Mouse (Mus musculus): ENCODE measurements around the gene Celf3. TPM values are rescaled to one million over a fixed set of nuclear protein-coding genes. Genes with fewer than 3 reads are reported as not detected.
A peak's percentile ranks its signal among the peaks of the same experiment; 100 is the strongest.

The Celf3 gene
- polyA plus RNA-seq, 1 experiment from 2014 or later, result 210 TPM

DNA sequence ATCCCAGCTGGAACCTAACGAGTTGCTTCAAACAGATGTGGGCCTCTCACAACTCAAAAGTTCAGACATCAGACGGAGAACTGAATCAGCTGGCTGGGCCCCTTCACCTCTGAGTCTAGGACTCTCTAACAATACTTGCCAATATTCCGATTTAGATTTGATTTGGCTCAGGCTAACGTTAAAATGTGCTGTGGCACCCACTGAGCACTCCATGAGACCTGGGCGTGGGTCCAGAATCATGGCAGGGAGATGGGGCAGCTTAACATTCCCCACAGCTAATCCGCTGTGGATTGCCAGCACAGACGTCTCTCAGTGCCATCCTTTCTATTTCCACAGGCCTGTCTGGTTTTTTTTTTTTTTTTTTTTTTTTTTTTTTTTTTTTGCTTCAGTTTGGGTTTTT lies 7.8 kb downstream of the Celf3 start:
- ATAC-seq (ENCODE audit: low FRiP score), result no peak
- Histone ChIP-seq H3K4me3 (ENCODE audit: low read depth, low read length) (no peak overlapping the region), H3K36me3 (ENCODE audit: control insufficient read depth, insufficient read depth, low read length) (peaks cover under 1% of the 10 kb centered on the region; the same call in 1 of the 2 replicates), H3K9me3 (ENCODE audit: control insufficient read depth, low read length) (no peaks in the 10 kb centered on the region), H3K27me3 (ENCODE audit: control insufficient read depth, insufficient read depth, low read length) (0 out of 2 replicates have a peak, but pooled peaks cover 2% of the 10 kb centered on the region), H3K4me2 (replicated peaks; ENCODE audit: low read depth, low read length) (no peak overlapping the region), H3K9ac (ENCODE audit: low read depth, low read length) (no peak overlapping the region), H3K27ac (ENCODE audit: low read depth, low read length) (no peak overlapping the region), H3K4me1 (replicated peaks; ENCODE audit: control insufficient read depth, insufficient read depth, low read length) (peaks cover 19% of the 10 kb centered on the region)
- 76% methylated on average over 7 of the region's 7 CpGs for WGBS
- no peak for DNase-seq (ENCODE audit: low spot score)

- H3K27ac ChIP-seq (ENCODE audit: low read depth, low read length), result no peak overlapping the region
- no peak overlapping the region for H3K9ac ChIP-seq (ENCODE audit: low read depth, low read length)
- H3K4me1 ChIP-seq (replicated peaks; ENCODE audit: control insufficient read depth, insufficient read depth, low read length), result peaks cover 9% of the 10 kb centered on the region
Observed at GRCm38 (mm10) chr3:94487581-94487980, 9.5 kb downstream of the Celf3 start.

DNA sequence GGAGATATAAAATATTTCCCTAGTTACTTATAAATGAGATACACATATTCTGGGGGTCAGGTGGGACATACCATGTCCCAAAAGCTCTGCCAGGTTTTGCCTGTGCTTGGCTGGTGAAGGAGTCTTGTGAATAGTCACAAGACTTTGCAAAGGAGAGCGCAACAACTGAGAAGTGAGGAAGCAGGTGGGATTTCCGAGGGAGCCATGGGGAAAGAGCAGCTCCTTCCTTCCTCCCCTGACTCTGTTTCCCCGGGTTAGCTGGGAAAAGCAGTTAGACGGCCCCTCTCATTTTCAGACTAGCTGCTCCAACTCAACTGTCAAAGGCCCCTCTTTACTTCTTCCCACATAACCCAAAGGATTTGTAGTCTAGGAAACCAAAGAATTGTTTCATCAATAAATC lies 19.1 kb downstream of the Celf3 start:
- H3K27me3 ChIP-seq (ENCODE audit: control insufficient read depth, insufficient read depth, low read length), result no peaks in the 10 kb centered on the region
- H3K4me3 ChIP-seq (ENCODE audit: low read depth, low read length), result no peak overlapping the region
- 81% methylated on average over 4 of the region's 4 CpGs for WGBS
- no peaks in the 10 kb centered on the region for H3K9me3 ChIP-seq (ENCODE audit: control insufficient read depth, low read length)
- no peak overlapping the region for H3K27ac ChIP-seq (ENCODE audit: low read depth, low read length)
- no peak overlapping the region for H3K4me2 ChIP-seq (replicated peaks; ENCODE audit: low read depth, low read length)
- no peaks in the 10 kb centered on the region for H3K4me1 ChIP-seq (replicated peaks; ENCODE audit: control insufficient read depth, insufficient read depth, low read length)
- DNase-seq (ENCODE audit: low spot score) (no peak), ATAC-seq (ENCODE audit: low FRiP score) (no peak)
- no peaks in the 10 kb centered on the region for H3K36me3 ChIP-seq (ENCODE audit: control insufficient read depth, insufficient read depth, low read length)
- no peak overlapping the region for H3K9ac ChIP-seq (ENCODE audit: low read depth, low read length)

More at GRCm38 (mm10) chr3:94487581-94487980, 9.5 kb downstream of the Celf3 start:
- Histone ChIP-seq H3K4me3 (ENCODE audit: low read depth, low read length) (no peak overlapping the region), H3K9me3 (ENCODE audit: control insufficient read depth, low read length) (no peaks in the 10 kb centered on the region), H3K36me3 (ENCODE audit: control insufficient read depth, insufficient read depth, low read length) (peaks cover 4% of the 10 kb centered on the region; the same call in 1 of the 2 replicates), H3K4me2 (replicated peaks; ENCODE audit: low read depth, low read length) (no peak overlapping the region), H3K27me3 (ENCODE audit: control insufficient read depth, insufficient read depth, low read length) (no peaks in the 10 kb centered on the region)
- DNase-seq (ENCODE audit: low spot score) (no peak), ATAC-seq (ENCODE audit: low FRiP score) (no peak)
- WGBS, result 88% methylated on average over 6 of the region's 6 CpGs

DNA sequence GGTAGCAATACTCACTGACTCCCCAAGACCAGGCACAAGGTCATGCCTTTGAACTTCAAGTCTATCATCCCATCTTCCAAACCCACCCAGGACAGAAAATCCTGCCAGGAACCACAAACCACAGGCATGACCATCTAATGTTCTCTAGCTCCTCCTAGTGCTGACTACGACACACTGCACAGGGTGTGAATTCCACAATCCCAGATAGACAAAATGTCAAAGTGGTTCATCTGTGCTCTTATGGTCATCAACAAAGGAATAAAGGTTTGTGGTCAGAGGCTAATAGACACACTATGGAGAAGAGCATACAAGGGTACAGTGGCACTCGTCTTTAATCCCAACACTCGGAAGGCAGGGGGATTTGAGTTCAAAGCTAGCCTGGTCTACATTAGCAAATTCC lies 24.1 kb downstream of the Celf3 start:
- Histone ChIP-seq H3K27me3 (ENCODE audit: control insufficient read depth, insufficient read depth, low read length) (no peaks in the 10 kb centered on the region), H3K27ac (ENCODE audit: low read depth, low read length) (no peak overlapping the region), H3K4me2 (replicated peaks; ENCODE audit: low read depth, low read length) (no peak overlapping the region), H3K9ac (ENCODE audit: low read depth, low read length) (no peak overlapping the region), H3K4me3 (ENCODE audit: low read depth, low read length) (no peak overlapping the region), H3K36me3 (ENCODE audit: control insufficient read depth, insufficient read depth, low read length) (no peaks in the 10 kb centered on the region), H3K9me3 (ENCODE audit: control insufficient read depth, low read length) (no peaks in the 10 kb centered on the region), H3K4me1 (replicated peaks; ENCODE audit: control insufficient read depth, insufficient read depth, low read length) (no peaks in the 10 kb centered on the region)
- 69% methylated on average over 3 of the region's 3 CpGs for WGBS
- ATAC-seq (ENCODE audit: low FRiP score) (no peak), DNase-seq (ENCODE audit: low spot score) (peak; percentile 58)

DNA sequence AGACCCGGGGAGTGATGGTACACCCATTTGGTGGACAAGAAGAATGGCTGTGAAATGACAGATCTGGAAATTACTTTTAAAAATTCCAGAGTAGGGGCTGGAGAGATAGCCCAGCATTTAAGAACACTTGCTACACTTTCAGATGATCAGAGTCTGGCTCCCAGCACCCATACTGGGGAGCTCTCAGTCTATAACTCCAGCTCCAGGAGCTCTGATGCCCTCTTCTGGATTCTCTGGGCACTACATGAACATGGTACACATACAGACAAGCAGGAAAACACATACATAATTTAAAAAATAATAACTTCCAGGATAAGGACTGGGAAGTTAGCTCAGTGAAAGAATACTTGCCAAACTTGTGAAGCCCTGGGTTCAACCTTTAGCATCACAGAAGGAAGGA lies 28.6 kb downstream of the Celf3 start:
- Histone ChIP-seq H3K9ac (ENCODE audit: low read depth, low read length) (no peak overlapping the region), H3K36me3 (ENCODE audit: control insufficient read depth, insufficient read depth, low read length) (no peaks in the 10 kb centered on the region), H3K27me3 (ENCODE audit: control insufficient read depth, insufficient read depth, low read length) (no peaks in the 10 kb centered on the region), H3K27ac (ENCODE audit: low read depth, low read length) (no peak overlapping the region), H3K4me1 (replicated peaks; ENCODE audit: control insufficient read depth, insufficient read depth, low read length) (no peaks in the 10 kb centered on the region), H3K4me2 (replicated peaks; ENCODE audit: low read depth, low read length) (no peak overlapping the region), H3K4me3 (ENCODE audit: low read depth, low read length) (no peak overlapping the region), H3K9me3 (ENCODE audit: control insufficient read depth, low read length) (no peaks in the 10 kb centered on the region)
- ATAC-seq (ENCODE audit: low FRiP score) (no peak), DNase-seq (ENCODE audit: low spot score) (no peak)
- WGBS, result 97% methylated on average over 1 of the region's 1 CpGs

- Histone ChIP-seq H3K36me3 (ENCODE audit: control insufficient read depth, insufficient read depth, low read length) (no peaks in the 10 kb centered on the region), H3K9me3 (ENCODE audit: control insufficient read depth, low read length) (no peaks in the 10 kb centered on the region), H3K27me3 (ENCODE audit: control insufficient read depth, insufficient read depth, low read length) (no peaks in the 10 kb centered on the region), H3K27ac (ENCODE audit: low read depth, low read length) (no peak overlapping the region), H3K4me2 (replicated peaks; ENCODE audit: low read depth, low read length) (no peak overlapping the region), H3K4me3 (ENCODE audit: low read depth, low read length) (no peak overlapping the region), H3K4me1 (replicated peaks; ENCODE audit: control insufficient read depth, insufficient read depth, low read length) (no peaks in the 10 kb centered on the region), H3K9ac (ENCODE audit: low read depth, low read length) (no peak overlapping the region)
- no peak for DNase-seq (ENCODE audit: low spot score)
- no peak for ATAC-seq (ENCODE audit: low FRiP score)
- WGBS, result 64% methylated on average over 2 of the region's 2 CpGs
Observed at GRCm38 (mm10) chr3:94526731-94527130, 48.6 kb downstream of the Celf3 start.

- Histone ChIP-seq H3K27me3 (ENCODE audit: control insufficient read depth, insufficient read depth, low read length) (no peaks in the 10 kb centered on the region), H3K9ac (ENCODE audit: low read depth, low read length) (no peak overlapping the region), H3K36me3 (ENCODE audit: control insufficient read depth, insufficient read depth, low read length) (no peaks in the 10 kb centered on the region), H3K27ac (ENCODE audit: low read depth, low read length) (no peak overlapping the region), H3K4me2 (replicated peaks; ENCODE audit: low read depth, low read length) (no peak overlapping the region), H3K4me1 (replicated peaks; ENCODE audit: control insufficient read depth, insufficient read depth, low read length) (no peaks in the 10 kb centered on the region), H3K4me3 (ENCODE audit: low read depth, low read length) (no peak overlapping the region), H3K9me3 (ENCODE audit: control insufficient read depth, low read length) (no peaks in the 10 kb centered on the region)
- no peak for ATAC-seq (ENCODE audit: low FRiP score)
- peak; percentile 8 for DNase-seq (ENCODE audit: low spot score)
Observed at GRCm38 (mm10) chr3:94533968-94534367, 55.9 kb downstream of the Celf3 start.

GRCm38 (mm10) chr3:94537187-94537586 lies 59.1 kb downstream of the Celf3 start:
- Histone ChIP-seq H3K4me1 (replicated peaks; ENCODE audit: control insufficient read depth, insufficient read depth, low read length) (no peaks in the 10 kb centered on the region), H3K27me3 (ENCODE audit: control insufficient read depth, insufficient read depth, low read length) (no peaks in the 10 kb centered on the region), H3K4me3 (ENCODE audit: low read depth, low read length) (no peak overlapping the region), H3K36me3 (ENCODE audit: control insufficient read depth, insufficient read depth, low read length) (no peaks in the 10 kb centered on the region), H3K9me3 (ENCODE audit: control insufficient read depth, low read length) (no peaks in the 10 kb centered on the region), H3K4me2 (replicated peaks; ENCODE audit: low read depth, low read length) (no peak overlapping the region), H3K9ac (ENCODE audit: low read depth, low read length) (no peak overlapping the region), H3K27ac (ENCODE audit: low read depth, low read length) (no peak overlapping the region)
- ATAC-seq (ENCODE audit: low FRiP score) (no peak), DNase-seq (ENCODE audit: low spot score) (no peak)
- 93% methylated on average over 3 of the region's 3 CpGs for WGBS

Measured in hindbrain, embryonic 11.5 days (tissue).